Mouse (Mus musculus) gonadal fat pad, adult 2 months (tissue): ENCODE measurements around the gene Shmt2. TPM values are rescaled to one million over a fixed set of nuclear protein-coding genes. Genes with fewer than 3 reads are reported as not detected.

Source experiments
- DNase-seq: peaks from one replicate; pipeline ENCODE4 v3.0.0-alpha.2; 2012; ENCODE audit warnings: low read depth
- polyA plus RNA-seq: library from polyadenylated mRNA; depleted of rRNA; stranded (reverse); fragments of >200 nt; gene quantifications from 2 replicates; pipeline ENCODE4 v1.2.3, GENCODE M21; 2012

Gene Shmt2
- polyA plus RNA-seq, 1 experiment: 103 TPM

DNA sequence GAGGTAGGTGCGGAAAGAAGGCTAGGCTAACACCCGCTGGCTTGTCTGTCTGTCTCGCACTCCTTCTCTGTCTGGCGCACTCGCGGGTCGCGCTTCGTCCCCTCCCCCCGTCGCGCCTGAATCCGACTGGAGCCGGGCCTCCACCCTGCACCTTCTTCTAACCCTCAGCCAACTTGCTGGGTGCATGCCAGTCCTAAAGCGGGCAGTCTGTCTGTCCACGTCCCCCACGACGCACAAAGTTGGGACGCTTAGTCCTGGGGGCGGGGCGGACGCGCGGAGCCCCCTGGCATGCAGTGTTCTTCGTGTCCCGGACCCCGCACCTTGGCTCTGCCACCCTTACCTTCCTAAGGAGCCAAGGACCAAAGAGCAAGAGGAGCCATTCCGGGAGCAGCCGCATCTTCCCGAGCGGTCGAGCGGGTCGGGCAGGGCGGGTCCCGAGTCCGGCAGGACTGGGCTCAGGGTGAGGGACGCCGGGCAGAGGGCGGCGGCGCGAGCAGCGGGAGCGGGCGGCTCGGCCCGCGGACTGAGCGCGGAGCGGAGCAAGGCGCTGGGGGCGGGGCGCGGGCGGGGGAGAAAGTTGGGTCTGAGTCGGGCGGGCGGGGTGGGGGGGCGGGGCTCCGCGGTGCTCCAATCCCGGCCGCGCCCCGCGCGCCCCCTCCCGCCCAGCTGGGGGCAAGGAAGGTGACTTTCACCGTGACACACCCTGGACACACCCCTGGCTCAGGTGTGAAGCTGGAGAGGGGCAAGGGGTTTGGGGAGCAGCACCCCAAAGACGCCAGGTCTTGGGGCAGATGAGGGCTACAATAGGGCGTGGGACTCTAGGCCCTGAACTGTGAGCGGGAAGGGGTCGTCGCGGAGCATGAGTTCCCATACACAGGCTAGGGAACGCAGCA lies 12.0 kb upstream of the Shmt2 start, which contains the start of gene Nxph4:
Gene Nxph4 (minus strand): TSS at position 524 of the 893 bp plus-strand sequence.
- DNase-seq: no peak

DNA sequence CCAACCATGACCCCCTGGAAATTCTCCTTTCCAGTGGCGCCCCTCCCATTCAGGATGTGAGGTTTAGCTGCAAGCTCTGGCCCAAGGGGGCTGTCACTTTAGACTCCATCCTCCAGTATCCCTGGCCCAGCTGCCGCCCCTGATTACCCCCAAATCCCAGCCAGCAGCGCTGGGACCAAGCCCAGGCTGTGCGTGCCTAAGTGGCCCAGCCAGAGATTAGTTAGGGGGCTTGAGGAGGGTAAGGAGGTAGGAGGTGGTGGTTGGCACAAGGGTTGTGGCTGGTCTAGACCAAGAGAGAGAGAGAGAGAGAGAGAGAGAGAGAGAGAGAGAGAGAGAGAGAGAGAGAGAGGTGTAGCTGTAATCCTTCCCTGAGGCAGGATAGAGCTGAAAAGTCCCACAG lies 9.3 kb upstream of the Shmt2 start:
- no peak for DNase-seq

GRCm38 (mm10) chr10:127530945-127531344 lies 8.7 kb upstream of the Shmt2 start:
- DNase-seq: no peak

GRCm38 (mm10) chr10:127527481-127527880 lies 5.2 kb upstream of the Shmt2 start:
- no peak for DNase-seq

DNA sequence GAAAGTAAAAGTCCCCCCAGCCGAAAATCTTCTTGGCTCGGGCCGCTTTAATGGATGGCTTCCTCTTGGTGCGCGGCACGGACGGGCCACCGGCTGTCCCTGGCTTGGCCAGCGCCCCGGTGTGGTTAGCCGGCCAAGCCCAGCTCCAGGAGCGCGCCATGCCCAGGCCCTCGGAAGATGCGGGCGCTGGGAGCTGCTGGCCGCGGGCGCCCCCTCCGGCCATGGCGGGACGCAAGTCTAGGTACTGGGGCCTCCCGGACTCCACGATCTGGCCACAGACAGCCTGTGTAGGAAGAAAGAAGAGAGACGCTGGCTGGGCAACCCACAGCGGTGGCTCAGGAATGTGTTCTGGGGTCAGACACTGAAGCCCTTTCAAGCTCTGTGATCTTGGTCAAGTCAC lies 4.4 kb upstream of the Shmt2 start:
- no peak for DNase-seq

- no peak for DNase-seq
Observed at GRCm38 (mm10) chr10:127526048-127526447, 3.8 kb upstream of the Shmt2 start.

DNA sequence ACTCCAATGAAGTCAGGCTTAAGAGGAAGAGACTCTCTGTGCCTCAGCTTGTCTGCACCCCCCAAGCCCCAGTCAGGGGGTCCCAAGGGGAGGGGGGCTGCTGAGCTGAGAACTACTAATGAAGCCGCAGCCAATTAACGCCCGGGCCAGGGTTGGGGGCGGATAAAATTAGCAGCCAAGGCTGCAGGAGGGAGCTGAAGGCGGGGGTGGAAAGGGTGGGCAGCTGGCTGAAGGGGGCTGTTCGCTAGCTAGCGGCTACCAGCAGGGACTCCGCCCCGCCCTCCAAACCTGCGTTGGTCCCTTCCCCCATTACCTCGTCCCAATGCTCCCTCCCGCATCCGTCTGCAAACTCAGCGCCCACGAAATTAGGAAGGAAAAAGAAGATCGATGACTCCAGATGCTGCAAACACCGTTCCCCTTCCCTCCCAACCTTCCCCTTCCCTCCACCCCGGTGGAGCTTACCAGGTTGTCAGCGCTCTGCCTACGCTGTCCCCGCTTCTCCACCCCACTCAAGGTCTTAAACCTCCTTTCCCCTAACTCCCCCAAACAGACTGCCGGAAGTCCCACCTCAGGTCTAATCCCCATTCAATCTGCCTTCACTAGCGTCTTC lies 2.5 kb upstream of the Shmt2 start:
- no peak for DNase-seq

- no peak for DNase-seq
Observed at GRCm38 (mm10) chr10:127521611-127522080, 598 bp downstream of the Shmt2 start.

GRCm38 (mm10) chr10:127520714-127521357 lies 1.4 kb downstream of the Shmt2 start:
- DNase-seq: no peak

GRCm38 (mm10) chr10:127519903-127520713 lies 2.1 kb downstream of the Shmt2 start:
- DNase-seq: no peak

DNA sequence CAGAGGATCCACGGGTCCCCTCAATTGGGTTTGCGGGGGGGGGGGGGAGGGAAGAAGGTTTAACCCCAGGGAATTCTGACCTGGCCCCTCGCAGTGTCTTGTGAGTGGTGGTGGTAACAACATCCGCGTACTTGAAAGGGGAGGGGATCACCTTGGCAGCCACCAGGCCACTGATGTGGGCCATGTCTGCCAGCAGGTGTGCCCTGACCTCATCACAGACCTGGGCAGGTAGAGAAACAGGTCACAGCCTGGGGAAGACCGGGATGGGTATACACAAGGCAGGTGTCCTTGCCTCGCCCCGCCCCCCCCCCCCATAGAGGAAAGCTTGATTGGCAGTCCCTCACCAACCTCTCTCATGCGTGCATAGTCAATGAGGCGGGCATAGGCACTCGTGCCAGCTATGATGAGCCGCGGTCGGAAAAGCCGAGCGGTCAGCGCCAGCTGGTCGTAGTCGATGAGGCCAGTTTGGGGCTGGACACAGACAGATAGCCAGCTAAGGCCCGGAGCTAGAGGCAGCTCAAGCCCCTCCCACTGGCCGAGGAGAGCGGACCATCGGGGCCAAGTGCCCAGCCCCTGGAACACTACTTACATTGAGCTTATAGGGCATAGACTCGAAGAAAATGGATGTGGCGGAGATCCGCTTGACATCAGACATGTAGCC lies 3.1 kb downstream of the Shmt2 start:
- DNase-seq: no peak

DNA sequence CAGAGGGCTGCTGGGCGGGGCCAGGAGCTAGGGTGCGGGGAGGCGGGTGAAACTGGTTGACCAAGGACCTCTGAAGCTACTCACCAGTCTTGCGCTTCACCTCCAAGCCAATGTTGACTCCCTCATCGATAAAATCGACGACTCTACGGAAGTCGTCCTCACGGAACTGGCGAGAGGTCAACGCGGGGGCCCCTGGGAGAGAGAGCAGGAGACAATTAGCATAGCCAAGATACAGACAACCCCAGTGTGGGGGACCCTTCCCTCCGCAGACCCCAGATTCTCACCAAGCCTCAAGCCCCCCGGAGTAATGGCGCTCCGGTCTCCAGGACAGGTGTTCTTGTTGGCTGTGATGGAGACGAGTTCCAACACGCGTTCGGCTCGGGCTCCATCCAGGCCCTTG lies 4.3 kb downstream of the Shmt2 start:
- no peak for DNase-seq

DNA sequence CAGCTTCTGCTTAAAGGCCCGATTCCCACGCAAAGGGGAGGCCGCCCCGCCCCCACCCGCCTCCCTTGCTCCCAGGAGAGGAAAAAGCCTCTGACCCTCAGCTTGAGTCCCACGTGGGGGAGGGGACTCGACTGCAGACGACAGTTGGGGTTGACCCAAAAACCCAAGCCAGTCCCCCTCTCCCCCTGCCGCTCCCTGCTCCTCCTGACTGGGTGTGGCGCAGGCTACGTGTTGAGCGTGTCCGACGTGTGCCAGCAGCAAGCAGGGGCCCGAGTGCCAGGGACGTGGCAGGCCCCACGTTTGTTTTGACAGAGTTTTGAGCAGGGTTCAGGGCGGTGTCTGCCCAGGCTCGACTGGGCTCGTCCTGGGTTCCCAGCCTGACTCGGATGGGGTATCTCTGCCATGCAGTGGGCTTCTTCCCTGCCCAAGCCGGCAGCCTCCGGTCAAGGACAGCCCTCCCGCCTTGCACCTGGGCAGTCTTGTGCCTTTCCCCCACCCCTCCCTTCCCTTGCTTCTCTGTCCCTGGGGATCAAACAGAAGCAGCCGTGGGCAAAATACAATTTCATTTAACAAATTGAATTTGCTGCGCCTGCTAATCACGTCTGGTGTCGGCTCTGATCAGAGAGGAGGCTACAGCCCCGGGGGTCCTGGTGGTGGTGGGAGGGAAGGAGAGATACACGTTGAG lies 5.5 kb downstream of the Shmt2 start:
- DNase-seq: no peak

DNA sequence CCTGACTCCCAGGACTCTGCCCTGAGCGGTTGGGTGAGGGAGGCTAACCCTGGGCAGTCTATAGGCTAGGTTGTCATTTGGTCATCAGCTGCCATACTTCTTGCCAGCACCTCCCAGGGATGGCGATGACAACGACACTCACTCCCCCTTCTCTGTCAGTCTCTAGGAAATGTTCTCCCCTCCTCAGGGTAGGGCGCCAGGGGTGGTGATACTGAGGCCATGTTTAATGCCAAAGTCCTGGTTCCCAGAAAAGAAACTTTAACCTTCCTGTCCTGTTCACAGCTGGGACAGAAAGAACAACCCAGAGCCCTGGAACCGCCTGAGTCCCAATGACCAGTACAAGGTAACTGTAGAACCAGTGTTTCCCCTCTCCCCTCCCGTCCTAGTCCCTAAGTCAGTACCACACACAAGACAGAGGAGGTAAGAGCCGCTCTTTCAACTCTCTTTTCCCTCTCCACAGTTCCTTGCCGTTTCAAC lies 6.2 kb downstream of the Shmt2 start:
- DNase-seq: no peak

DNA sequence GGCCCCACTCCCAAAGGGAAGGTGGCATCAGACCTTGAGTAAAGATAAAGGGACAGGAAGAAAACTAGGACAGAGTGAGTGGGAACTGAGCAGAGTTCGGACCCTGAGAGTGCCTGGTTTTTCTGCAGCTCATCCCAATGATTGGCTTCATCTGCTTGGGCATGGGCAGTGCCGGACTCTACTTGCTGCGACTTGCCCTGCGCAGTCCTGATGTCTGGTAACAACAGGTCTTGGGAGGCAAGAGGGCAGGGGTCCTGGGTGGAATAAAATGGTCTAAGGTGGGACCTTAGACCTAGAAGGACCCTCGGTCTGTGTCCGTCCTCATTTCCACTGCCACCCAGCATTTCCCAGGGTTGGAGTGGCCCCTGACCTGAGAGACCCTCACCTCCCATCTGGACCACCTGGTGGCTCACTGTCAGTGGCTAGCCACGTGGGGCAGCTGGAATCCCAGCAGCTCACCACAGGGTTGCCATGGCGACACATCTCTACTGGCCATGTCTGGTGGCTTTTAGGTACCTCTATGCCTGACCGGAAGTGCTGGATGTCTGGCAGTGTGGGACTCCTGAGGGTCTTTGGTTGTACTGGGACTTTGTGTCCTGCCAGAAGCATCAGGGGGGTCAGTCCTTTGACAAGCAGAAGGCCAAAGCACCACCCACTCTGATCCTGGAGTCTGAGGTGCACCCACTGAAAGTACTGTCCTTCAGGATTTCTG lies 6.8 kb downstream of the Shmt2 start:
- no peak for DNase-seq

- no peak for DNase-seq
Observed at GRCm38 (mm10) chr10:127514764-127515163, 7.5 kb downstream of the Shmt2 start, which contains the start of gene Ndufa4l2. Ndufa4l2 (plus strand) TSS chr10:127514967.

GRCm38 (mm10) chr10:127514111-127514698 lies 8.0 kb downstream of the Shmt2 start:
- DNase-seq: no peak

DNA sequence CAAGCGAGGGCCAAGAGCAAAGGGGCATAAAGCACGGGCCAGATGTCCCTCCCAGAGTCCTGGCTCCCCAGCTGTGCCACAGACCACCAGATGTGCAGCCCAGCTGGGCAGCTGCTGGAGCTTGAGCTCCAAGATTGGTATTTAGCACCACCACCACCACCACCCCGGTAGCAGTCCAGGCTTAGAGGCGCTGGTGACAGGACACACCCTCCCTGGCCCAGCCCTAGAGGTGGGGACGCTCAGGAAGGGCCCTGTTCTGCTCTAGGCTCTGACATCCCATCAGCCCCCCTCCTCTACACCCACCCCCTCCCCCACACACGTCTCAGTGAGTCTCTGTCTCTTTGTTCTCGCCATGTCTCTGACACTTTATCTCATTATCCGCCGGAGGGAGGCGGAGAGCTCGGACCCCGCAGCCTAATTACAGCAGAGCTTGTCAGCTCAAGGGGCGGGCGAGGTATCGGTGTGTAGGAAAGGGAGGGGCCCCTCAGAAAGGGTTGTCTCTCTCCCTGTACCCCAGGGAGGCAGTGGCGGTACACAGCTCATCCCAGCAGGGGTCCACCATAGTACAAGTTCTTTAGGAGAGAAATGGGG lies 8.6 kb downstream of the Shmt2 start:
- no peak for DNase-seq

GRCm38 (mm10) chr10:127512813-127513212 lies 9.4 kb downstream of the Shmt2 start:
- DNase-seq: no peak
